Mouse (Mus musculus): ENCODE results near the gene Cdh15. TPM values are rescaled to one million over a fixed set of nuclear protein-coding genes. Genes with fewer than 3 reads are reported as not detected.

Gene Cdh15
- total and polyA plus RNA-seq, 2 experiments from 2014 or later: 1.8 to 3.5 TPM

DNA sequence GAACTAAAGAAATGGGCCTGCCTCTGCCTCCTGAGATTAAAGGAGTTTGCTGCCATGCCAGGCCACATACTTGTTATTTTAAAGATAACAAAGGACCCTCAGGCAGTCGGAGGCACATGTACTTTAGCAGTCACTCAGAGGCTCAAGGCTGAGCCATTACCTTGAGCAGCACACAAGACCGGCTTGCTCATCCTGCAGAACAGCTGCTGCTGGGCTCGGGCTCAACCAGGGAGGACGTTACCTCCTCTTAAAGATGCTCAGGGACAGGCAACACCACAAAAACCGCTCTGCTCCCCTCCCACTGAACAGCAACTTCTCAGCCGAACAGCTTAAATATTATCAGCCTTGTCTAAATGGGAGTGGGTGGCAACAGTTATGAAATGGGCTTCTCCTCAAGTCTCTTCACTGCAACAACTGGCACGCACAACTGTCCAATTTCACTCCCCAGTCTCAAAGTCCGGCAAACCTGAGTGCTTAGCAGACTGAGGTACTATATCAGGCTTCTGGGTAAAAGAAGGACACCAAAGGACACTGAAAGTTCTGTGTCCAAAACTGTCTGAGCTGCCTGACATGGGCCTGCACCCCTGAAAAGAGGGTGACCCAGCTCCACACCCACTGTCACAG is 54.2 kb downstream of the Cdh15 start:
- H3K27ac ChIP-seq (ENCODE audit: low read depth, low read length): no peak overlapping the region
- peaks cover 19% of the 10 kb centered on the region; the same call in 1 of the 2 replicates for H3K36me3 ChIP-seq (ENCODE audit: insufficient read depth, low read length)
- H3K4me2 ChIP-seq (ENCODE audit: low read depth, low read length, poor library complexity, severe bottlenecking): no peak overlapping the region
- ATAC-seq (ENCODE audit: low FRiP score) (no peak), DNase-seq (ENCODE audit: low spot score) (no peak)
- no peaks in the 10 kb centered on the region for H3K4me1 ChIP-seq (ENCODE audit: insufficient read depth, low read length)
- no peak overlapping the region for H3K9ac ChIP-seq (replicated peaks; ENCODE audit: low read length, poor library complexity, severe bottlenecking)
- WGBS: 88% methylated on average over 8 of the region's 8 CpGs
- no peak for TF ChIP-seq CTCF (IDR thresholded peaks at IDR 0.05)
- H3K27me3 ChIP-seq (ENCODE audit: insufficient read depth, low read length): no peaks in the 10 kb centered on the region
- H3K9me3 ChIP-seq (ENCODE audit: low read length): no peaks in the 10 kb centered on the region
- H3K4me3 ChIP-seq (ENCODE audit: low read depth, low read length): no peak overlapping the region

DNA sequence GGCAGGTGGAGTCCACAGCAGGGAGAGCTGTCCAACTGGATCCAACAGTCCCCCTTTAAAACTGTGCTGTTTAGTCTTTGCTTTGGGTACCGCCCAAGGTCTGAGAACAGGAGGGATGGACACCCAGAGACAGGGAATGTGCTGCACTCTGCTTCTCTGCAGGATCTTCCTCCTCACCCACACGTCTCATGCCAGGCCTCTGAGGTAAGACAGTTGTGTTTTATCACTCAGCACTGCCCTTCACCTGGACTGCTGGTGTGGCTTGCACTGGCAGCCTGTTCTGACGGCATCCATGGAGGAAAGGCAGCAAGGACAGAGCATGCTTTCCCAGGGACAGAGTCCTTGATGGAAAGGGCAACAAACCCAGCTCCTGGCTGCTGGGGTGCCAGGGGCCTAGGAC is 54.8 kb downstream of the Cdh15 start:
- Histone ChIP-seq H3K9ac (replicated peaks; ENCODE audit: low read length, poor library complexity, severe bottlenecking) (no peak overlapping the region), H3K4me2 (ENCODE audit: low read depth, low read length, poor library complexity, severe bottlenecking) (no peak overlapping the region), H3K27me3 (ENCODE audit: insufficient read depth, low read length) (no peaks in the 10 kb centered on the region), H3K9me3 (ENCODE audit: low read length) (no peaks in the 10 kb centered on the region), H3K36me3 (ENCODE audit: insufficient read depth, low read length) (peaks cover 15% of the 10 kb centered on the region; the same call in 1 of the 2 replicates), H3K27ac (ENCODE audit: low read depth, low read length) (no peak overlapping the region), H3K4me3 (ENCODE audit: low read depth, low read length) (no peak overlapping the region), H3K4me1 (ENCODE audit: insufficient read depth, low read length) (no peaks in the 10 kb centered on the region)
- DNase-seq (ENCODE audit: low spot score): no peak
- no peak for TF ChIP-seq CTCF (IDR thresholded peaks at IDR 0.05)
- 64% methylated on average over 3 of the region's 3 CpGs for WGBS
- no peak for ATAC-seq (ENCODE audit: low FRiP score)

DNA sequence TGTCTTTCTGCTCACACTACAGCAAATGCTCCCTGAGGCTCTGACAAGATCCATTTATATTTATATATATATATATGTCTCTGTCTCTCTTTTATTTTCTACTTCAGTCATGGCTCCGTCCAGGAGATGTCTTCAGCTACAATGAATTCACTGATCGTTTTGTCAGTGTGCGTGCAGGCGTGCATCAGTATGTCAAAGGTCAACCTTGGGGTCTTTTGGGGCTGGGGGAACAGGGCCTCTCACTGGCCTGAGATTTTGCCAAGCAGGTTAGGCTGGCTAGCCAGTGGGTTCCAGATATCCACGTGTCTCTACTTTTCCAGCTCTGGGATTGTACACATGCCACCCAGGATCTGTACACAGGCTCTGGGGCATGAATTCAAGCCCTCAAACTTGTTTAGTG is 55.2 kb downstream of the Cdh15 start:
- Histone ChIP-seq H3K9me3 (ENCODE audit: low read length) (no peaks in the 10 kb centered on the region), H3K36me3 (ENCODE audit: insufficient read depth, low read length) (peaks cover 18% of the 10 kb centered on the region), H3K4me1 (ENCODE audit: insufficient read depth, low read length) (no peaks in the 10 kb centered on the region), H3K27ac (ENCODE audit: low read depth, low read length) (no peak overlapping the region), H3K4me3 (ENCODE audit: low read depth, low read length) (no peak overlapping the region), H3K4me2 (ENCODE audit: low read depth, low read length, poor library complexity, severe bottlenecking) (no peak overlapping the region), H3K9ac (replicated peaks; ENCODE audit: low read length, poor library complexity, severe bottlenecking) (no peak overlapping the region), H3K27me3 (ENCODE audit: insufficient read depth, low read length) (no peaks in the 10 kb centered on the region)
- WGBS: 33% methylated on average over 5 of the region's 5 CpGs
- no peak for TF ChIP-seq CTCF (IDR thresholded peaks at IDR 0.05)
- no peak for DNase-seq (ENCODE audit: low spot score)
- ATAC-seq (ENCODE audit: low FRiP score): no peak

DNA sequence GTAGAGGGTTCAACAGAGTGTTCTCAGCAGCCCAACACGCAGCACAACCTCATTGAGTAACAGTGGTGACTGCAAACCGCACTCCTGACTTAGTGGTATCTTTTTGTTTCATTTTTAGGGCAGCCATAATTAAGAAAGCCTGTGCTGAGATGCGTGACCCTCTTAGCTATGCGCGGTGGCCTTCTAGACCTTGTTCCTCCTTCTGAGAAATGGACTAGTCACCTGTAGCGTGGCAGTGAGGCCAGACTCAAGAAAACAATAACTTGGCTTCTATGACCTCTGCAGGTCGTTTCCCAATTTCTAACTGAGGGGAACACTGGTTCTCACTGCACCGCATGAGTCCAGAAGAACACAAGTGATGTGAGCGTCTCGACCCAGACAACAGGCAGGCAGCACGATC is 56.7 kb downstream of the Cdh15 start:
- H3K36me3 ChIP-seq (ENCODE audit: insufficient read depth, low read length): peaks cover 15% of the 10 kb centered on the region
- no peak overlapping the region for H3K27ac ChIP-seq (ENCODE audit: low read depth, low read length)
- no peak overlapping the region for H3K4me2 ChIP-seq (ENCODE audit: low read depth, low read length, poor library complexity, severe bottlenecking)
- H3K27me3 ChIP-seq (ENCODE audit: insufficient read depth, low read length): no peaks in the 10 kb centered on the region
- 87% methylated on average over 11 of the region's 11 CpGs for WGBS
- no peaks in the 10 kb centered on the region for H3K9me3 ChIP-seq (ENCODE audit: low read length)
- DNase-seq (ENCODE audit: low spot score) (no peak), ATAC-seq (ENCODE audit: low FRiP score) (no peak)
- no peak for TF ChIP-seq CTCF (IDR thresholded peaks at IDR 0.05)
- H3K4me1 ChIP-seq (ENCODE audit: insufficient read depth, low read length): no peaks in the 10 kb centered on the region
- no peak overlapping the region for H3K4me3 ChIP-seq (ENCODE audit: low read depth, low read length)
- H3K9ac ChIP-seq (replicated peaks; ENCODE audit: low read length, poor library complexity, severe bottlenecking): no peak overlapping the region

DNA sequence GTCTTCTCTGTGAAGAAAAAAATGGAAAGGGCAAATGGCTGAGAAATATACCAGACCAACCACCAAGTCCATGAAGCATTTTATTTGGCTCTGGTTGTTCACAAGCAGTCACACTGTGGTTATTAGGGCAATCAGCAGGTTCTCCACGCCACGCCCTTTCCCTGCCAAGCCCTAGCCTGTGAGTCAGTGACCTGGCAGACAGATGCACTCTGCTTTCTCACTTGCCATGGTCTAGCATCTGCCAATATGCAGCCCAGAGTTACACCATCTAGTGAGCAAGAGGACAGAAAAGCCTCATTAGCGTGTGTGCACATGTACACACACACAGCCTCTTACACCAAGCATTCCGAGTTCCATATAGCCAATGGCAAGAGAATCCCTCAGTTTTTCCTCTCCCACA is 57.6 kb downstream of the Cdh15 start:
- Histone ChIP-seq H3K27ac (ENCODE audit: low read depth, low read length) (no peak overlapping the region), H3K9ac (replicated peaks; ENCODE audit: low read length, poor library complexity, severe bottlenecking) (no peak overlapping the region), H3K27me3 (ENCODE audit: insufficient read depth, low read length) (no peaks in the 10 kb centered on the region), H3K9me3 (ENCODE audit: low read length) (no peaks in the 10 kb centered on the region), H3K4me2 (ENCODE audit: low read depth, low read length, poor library complexity, severe bottlenecking) (no peak overlapping the region), H3K4me1 (ENCODE audit: insufficient read depth, low read length) (no peaks in the 10 kb centered on the region), H3K4me3 (ENCODE audit: low read depth, low read length) (no peak overlapping the region), H3K36me3 (ENCODE audit: insufficient read depth, low read length) (peaks cover 13% of the 10 kb centered on the region)
- no peak for ATAC-seq (ENCODE audit: low FRiP score)
- WGBS: 93% methylated on average over 4 of the region's 4 CpGs
- TF ChIP-seq CTCF (IDR thresholded peaks at IDR 0.05): no peak
- DNase-seq (ENCODE audit: low spot score): no peak

DNA sequence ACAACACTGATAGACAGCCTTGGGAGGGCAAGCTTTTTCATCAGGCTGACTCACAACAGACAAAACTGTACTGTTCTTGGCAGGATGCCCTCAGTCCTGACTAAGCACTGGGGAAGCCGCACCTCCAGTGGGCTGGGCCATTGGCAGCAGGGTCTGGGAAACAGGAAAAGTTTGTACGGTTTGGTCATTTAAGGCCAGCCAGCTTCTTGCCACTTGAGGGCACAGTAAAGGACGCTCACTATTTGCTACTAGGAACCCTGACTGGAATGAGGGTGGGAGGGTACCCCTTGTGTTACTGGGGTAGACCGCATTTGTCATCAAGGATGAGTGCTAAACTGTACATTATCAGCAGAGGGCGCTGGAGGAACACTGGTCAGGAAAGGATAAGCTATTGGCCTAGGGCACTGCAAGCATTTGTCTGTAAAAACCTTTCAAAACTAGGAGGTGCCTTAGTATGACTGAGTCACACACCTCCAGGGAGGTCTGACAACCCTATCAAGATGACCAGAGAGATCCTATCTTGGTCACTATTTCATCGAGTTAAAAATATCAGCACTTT is 58.8 kb downstream of the Cdh15 start:
- peaks cover 11% of the 10 kb centered on the region for H3K36me3 ChIP-seq (ENCODE audit: insufficient read depth, low read length)
- TF ChIP-seq CTCF (IDR thresholded peaks at IDR 0.05): peak; percentile 94
- H3K4me2 ChIP-seq (ENCODE audit: low read depth, low read length, poor library complexity, severe bottlenecking): no peak overlapping the region
- WGBS: 43% methylated on average over 6 of the region's 6 CpGs
- H3K4me1 ChIP-seq (ENCODE audit: insufficient read depth, low read length): no peaks in the 10 kb centered on the region
- no peaks in the 10 kb centered on the region for H3K27me3 ChIP-seq (ENCODE audit: insufficient read depth, low read length)
- no peak overlapping the region for H3K4me3 ChIP-seq (ENCODE audit: low read depth, low read length)
- ATAC-seq (ENCODE audit: low FRiP score) (peak; percentile 71), DNase-seq (ENCODE audit: low spot score) (peak; percentile 91)
- H3K9me3 ChIP-seq (ENCODE audit: low read length): no peaks in the 10 kb centered on the region
- H3K27ac ChIP-seq (ENCODE audit: low read depth, low read length): no peak overlapping the region
- no peak overlapping the region for H3K9ac ChIP-seq (replicated peaks; ENCODE audit: low read length, poor library complexity, severe bottlenecking)
